Mouse (Mus musculus) CD4-positive helper T cell, adult 2 months (primary cell): ENCODE measurements around the gene Nab2.

Experiments
- DNase-seq: peaks from one replicate; pipeline ENCODE4 v3.0.0-alpha.2; 2012; ENCODE audit warnings: low read depth, missing footprints, low spot score

Nab2 gene

DNA sequence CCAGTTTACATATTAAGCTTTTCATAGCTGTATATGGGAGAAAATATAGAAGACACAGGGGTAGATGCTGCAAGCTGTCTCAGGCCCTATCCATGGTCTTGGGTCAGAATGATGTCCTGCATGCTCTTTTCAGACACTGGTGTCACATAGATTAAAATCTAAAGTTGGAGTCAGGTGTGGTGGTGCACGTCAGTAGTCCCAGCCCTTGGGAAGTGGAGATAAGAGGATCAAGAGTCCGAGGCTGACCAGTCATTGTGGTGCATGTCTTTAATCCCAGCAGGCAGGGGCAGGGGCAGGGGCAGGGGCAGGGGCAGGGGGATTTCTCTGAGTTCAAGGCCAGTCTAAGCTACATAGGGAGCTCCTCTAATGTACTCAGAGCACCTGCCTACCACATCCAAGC, 22.6 kb downstream of the Nab2 start:
- no peak for DNase-seq

DNA sequence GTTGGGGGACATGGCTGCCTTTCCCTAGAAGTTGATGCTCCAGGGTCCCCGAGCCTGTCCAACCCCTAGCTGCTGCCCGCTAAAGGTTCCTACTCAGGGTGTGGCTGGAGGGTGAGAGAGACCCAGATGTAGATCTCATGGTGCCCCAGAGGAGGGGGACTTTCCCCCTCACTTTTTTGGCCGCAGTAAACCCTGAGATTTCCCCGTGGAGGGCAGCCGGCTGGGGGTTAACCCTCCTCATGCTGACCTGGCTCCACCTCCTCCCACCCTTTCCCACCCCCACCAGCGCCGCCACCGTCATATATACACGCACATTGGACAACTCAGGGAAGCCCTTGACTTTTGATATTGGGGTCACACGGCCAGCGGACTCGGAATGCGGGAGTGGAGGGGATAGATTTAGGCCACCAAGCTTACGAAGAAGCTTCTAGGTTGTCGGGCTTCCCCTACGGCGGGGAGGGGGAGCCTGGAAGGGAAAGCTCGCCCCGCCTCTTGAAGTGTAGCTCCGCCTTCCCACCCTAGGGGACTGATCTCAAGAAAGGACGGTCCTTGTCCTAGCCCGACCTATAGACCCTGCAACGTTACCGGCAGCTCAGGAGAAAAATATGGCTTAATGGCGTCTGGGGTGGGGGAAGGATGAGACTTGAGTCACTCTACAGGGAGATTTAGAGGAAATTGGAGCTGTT, 24.7 kb downstream of the Nab2 start:
- DNase-seq = peak; percentile 86

DNA sequence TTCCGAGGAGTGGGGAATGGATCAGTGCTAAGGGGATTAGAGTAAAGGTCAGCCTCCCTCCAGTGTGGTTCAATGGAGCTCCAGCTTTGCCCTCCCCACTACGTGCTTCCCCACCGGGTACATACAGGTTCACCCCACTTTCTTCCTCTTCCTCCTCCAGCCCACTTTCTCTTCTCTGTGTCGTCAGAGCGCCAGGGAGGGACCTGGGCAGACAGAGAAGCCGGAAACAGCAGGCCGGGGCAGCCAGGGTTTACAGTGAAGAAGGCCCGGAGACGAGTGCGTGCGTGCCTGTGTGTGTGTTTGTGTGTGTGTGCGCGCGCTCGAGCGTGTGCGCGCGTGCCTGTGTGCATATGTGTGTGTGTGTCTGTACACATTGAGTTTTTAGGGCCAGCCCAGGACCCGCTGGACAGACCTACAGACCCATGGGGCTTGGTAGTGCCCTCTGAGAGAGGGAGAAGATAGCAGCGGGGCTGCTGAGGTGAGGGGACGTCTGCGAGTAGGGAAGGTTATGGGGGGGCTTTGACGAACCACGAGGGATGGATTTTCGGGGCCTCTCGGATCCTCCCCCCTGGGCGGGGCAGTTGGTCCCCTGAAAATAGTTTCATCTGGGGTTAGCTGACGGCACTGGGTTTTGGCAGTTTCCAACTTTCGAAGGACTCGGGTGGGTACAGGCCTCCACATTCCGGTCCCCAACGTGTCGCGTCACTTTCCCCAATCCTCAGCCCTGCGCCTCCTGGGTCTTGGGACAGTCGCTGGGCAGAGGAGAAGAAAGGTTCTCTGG, 25.4 kb downstream of the Nab2 start, which contains the start of gene Stat6:
TSS of gene Stat6 (plus strand) at position 215 of the 781 bp plus-strand sequence.
- DNase-seq = peak; percentile 92

DNA sequence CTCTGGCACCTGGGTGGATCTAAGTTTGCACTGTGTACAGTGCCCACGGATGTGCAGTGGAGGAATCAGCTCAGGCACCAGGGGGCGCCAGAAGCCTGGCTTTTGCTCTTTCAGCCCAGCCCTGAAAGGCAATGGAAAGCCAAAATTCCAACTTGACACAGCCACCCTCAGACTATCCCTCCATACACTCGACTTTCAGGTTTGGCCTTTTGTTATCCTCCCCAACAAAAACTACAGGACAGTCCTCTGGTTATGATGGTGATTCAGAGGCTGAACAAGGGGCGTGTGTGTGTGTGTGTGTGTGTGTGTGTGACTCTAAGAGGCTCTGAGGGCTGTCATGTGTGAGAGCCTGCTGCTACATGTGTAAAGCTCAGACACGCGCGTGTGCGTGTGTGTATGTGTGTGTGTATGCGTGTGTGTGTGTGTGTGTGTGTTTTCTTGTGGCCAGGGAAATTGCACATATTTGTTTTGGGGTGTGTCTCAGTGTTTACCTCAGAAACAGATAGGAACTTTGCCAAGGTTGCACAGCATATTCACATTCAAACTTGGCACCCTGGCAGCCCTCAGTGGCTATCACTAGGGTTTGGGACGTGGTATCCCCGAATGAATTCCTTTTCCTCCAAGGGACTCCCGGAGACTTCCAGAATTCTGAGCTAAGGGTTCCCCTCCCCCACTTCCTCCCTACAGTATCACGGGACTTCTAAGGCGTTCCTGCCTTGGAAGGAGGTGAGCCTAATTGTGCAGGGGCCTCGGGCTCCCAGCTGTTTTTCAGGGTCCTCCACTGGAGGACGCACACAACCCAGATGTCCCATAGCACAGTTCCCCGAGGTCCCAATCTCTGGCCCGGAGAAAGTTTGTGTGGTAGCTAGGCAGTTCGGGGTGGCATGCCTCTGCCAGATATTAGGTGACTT, 26.3 kb downstream of the Nab2 start:
- DNase-seq = peak; percentile 87

DNA sequence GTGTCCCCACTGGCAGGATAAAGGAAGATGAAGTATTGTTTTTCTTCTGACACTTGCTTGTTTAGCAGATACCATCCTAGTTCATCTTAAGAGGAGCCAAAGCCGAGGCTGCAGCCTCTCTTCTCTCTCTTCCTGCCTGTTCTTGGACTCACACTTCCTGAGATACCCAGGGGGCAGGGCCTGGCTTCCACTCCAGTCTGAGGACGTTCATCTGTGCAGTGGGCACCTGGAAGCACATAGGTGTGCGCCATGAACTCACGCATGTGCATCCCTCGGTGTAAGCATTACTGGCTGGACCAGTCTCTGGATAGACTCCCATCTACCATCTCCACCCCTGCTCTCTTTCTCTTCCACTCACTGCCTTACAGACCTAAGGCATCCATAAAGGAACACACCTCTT, 27.9 kb downstream of the Nab2 start:
- DNase-seq = no peak

DNA sequence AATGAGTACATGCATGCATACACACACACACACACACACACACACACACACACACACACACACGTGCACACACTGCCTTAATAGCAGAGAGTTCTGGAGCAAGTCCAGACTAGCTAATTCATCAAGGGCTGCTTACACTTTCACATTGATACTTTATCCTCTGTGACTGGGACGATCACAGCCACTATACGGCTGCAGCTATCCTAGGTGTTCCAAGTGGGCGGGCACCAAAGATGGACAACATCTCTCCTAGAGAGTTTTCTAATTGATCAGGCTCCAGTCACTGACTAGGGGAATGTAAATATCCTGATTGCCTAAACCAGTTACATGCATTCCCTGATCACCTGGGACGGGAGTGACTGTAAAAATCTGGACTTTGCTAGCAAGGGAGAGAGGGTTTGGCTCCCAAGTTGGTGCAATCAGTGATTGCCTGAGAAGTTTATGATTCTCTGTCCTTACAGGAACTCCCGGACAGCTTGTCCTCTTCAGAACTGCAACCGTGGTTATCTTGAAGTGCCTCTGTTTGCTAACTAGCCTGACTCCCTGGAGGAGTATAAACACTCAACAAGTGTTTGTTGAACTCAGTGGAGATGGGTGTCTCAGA, 35.6 kb downstream of the Nab2 start:
- no peak for DNase-seq

DNA sequence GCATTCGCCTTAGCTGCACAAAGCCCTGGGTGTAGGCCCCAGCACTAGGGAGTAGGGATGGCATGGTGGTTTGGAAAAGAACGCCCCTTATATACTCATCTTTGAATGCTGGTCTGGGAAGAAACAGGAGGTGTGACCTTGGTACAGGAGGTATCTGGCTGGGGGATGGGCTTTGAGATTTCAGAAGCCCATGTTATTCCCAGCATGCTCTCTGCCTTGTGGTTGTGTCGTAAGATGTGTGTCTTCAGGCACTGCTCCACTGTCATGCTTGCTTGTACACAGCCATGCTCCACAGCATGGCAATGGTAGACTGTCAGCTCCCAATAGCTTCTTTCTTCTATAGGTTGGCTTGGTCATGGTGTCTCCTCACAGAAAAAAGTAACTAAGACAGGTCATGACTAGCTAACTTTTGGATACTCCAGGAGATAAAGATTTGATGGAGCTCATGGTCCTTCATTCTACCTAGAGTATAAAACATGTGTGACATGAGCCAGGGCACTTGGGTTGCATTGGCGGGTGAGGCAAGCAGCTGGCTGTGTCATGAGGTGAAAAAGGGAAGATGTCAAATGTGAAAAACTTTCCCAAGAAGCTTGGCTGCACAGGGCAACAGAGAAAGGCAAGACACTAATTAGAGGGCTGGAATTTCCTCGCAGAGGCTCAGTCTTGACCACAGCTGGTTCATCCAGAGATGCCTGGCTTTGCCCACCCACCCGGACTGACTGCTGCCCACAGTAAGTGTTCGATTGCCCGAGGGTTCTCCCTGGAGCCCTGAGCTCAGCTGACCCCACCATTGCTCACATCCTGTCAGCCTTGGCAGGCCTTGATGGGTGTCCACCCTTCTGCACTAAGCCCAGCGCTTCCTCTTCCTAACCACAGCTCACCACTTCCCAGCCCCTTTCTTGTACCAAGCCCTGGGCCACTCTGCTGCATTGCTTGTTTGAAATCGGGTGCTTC, 36.8 kb downstream of the Nab2 start:
- no peak for DNase-seq

DNA sequence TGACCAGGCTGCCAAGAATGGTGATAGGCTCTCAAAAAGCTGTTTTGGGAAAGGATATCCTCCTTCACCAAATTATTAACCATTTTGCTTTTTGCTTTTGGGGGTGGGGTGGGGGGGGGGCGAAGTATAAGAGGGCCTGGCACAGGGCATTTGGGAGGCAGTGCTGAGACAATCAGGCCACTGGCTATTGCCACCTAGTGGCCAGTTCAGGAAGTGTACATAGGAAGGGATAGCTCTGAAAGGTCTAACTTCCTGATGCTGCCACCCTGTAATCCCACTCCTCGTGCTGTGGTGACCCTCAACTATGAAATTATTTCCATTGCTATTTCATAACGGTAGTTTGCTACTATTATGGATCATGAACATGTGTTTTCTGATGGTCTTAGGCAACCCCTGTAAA, 41.9 kb downstream of the Nab2 start:
- peak; percentile 48 for DNase-seq

DNA sequence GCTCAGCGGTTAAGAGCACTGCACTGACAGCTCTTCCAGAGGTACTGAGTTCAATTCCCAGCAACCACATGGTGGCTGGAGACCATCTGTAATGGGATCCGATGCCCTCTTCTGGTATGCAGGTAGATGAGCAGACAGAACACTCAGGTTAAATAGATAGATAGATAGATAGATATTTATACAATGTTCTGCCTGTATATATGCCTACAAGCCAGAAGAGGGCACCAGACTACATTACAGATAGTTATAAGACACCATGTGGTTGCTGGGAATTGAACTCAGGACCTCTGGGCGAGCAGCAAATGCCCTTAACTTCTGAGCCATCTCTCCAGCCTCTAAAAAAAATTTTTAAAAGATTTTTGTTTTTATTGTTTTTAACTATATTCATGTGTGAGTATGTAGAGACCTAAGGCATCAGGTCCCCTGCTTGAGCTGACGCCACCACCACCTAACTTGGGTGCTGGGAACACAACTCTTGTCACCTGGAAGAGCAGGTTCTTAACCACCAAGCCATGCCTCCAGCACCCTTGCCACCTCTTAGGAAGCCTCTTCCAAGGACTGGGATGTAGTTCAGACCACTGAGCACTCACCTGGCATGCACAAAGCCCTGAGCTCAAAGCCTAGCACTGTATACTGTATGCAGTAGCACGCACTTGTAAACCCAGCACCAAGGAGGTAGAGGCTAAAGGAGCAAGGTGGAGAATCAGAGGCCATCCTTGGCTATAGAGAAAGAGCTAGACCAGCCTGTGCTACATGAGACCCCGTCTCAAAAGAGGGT, 44.7 kb downstream of the Nab2 start:
- DNase-seq = no peak

DNA sequence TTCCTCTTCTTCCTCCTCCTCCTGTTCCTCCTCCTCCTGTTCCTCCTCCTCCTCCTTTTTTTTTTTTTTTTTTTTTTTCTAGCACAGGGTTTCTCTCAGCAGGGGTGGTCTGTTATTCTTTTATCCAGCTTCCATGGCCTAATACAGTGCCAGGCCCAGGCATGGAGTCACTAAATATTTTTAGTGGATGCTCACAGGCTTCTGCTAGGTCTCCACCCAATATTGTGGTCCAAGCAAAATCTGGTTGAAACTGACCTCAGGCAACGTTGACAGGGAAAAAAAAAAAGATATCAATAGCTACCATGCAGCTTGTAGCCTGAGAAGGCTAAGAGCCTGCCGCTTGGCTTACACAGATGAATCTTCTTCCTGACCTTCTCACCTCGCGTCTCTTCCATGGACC, 45.7 kb downstream of the Nab2 start:
- no peak for DNase-seq

DNA sequence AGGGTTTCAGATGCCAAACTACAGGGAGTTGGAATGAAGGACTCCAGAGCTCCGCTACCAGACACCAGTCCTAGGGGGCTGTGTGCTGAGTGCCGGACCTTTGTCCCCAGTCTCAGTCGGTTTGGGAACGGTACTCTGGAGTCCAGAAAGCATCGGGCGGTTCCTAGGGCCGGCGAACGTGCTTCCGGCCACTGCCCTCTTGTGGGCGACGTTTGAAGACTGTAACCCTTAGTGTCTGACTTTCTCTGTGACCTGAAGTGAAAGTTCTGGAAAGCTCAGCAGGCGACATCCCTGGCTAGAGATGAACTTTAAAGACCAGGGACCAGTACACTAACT, 46.3 kb downstream of the Nab2 start:
- DNase-seq = peak; percentile 25

DNA sequence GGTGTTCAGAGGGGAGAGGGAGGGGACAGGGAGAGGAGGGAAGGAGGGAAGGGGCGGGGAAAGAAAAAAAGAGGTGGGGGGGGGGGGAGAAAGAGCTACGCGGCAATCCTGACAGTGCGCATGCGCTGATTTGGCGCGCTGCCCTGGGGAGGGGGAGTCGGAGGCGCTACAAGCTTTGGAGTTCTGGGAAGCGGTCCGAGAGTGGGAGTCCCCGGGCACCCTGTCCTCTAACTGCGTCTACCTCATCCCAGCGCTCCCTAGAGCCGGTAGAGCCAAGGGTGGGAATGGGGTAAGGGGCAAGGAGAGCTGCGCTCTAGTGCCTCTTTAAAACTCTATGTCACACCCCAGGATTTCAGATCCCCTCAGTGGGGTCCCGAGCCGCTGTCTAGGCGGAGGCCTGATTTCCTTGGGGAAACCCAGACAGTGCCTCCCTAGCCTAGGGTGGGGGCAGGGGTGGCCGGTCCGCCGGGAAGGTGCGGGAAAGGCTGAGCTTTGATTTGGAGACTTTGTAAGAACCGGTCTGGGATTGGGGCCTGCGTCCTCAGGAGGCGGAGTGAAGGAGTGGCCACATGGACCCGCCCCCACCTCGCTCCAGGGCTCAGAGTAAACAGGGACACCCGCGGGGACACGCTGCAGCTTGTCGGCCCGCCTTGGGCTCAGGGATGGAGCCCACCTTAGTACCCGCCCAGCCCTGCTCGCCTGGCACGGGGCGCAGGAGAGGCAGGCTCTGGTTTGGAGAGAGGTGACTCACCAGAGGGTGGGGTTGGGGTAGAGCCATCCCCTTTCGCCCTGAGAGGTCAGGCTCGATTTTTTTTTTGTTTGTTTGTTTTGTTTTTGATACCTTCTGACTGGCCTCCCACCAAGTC, 46.9 kb downstream of the Nab2 start:
- DNase-seq = peak; percentile 69

DNA sequence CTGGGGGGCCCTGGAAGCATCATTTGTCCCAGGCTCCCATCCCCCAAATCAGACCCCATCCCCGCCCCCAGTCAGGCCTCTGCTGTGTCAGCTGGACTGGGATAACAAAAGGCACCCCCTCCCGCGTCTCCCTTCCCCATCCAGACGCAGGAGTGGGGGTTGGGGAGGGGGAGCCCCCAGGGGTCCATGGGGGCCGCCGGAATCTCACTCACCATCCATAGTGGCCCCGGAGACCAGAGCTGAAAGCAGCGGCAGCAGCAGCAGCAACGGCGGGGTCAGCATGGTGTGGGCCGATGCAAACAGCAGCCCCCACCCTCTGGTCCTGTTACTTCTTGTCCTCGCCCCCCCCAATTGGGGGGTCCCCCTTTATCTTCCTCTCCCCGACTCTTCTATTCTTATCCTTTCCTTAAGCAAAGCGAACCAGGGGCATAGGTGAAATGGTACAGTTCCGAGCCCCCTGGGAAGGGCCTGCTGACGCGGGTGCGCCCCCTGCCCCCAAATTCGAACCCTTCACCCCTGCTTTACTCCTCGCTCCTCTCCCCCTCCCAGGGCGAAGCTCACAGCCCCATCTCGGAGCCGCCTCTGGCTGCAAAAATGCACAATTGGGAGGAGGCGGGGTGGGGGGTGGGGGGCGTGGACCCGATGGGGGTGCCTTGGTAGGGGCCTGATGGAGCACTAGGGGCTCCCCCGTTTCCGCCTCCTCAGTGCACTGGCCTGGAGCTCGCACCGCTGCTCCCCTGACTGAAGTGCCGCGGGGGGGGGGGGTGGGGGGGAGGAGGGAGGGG, 47.8 kb downstream of the Nab2 start, which contains the start of gene Lrp1:
TSS of gene Lrp1 (minus strand) at position 743 of the 785 bp plus-strand sequence.
- no peak for DNase-seq

DNA sequence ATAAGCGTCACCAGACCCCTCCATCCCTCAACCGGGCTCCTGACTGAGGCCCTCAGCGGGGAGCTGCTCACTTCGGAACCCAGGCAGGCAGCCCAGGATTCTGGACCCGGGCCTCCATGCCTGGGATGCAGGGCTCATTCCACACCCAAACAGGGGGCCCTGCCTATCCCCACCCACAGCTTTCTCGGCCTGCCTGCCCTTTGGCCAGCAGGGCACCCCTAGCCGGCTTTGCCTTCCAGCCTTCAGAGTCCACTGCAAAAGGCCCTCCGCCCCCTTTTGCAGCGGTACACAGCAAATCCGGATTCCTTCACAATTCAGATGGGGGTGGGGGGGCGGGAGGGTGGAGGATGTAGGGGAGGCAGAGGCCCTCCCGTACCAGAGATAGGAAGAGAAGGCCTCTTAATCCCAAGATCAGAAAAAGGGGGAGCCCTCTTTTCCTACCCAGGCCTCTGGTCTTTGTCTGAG, 48.4 kb downstream of the Nab2 start:
- no peak for DNase-seq

DNA sequence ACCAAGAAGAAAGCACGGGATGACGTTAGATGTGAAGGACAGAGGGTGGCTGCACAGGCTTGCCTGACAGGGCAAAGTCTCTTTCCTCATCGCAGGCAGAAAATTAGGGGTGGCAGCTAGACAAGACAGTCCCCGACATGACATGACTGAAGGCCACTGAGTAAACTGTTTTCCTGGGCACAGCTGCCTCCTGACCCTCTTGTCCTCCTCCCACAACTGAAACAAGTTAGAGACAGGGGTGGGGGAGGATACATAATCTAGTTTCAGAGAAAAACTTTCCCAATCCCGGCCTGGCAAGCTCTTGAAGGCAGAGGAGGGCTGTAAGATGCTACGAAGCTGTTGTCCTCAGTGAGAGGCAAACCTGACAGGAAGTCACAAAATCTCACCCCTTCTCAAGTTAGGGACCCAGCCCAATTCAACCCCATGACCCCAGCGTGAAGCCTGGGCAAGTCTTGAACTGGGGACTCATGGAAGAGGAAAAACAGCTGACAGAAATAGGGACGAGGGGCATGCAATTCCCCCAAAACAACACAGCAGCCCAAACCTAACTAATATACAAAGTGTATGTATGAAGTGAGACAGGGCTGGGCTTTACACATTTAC, 49.1 kb downstream of the Nab2 start:
- no peak for DNase-seq

DNA sequence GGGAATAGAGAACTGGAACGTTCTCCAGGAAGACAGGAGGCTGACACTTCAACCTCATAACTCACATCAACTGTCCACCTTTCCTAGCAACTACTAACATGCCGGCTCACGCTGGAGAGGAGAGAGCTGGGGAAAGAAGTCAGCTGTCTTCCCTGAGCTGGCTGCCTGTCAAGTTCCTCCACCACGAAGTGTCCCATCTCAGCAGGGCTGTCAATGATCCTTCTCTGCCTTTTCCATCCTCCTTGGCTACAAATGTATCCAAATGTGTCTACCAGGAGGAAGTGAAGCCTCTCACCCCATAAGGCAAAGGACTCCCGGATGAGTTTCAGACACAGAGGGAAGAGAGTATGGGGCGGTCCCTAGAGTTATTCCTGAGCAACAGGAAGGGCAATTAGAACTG, 50.2 kb downstream of the Nab2 start:
- DNase-seq = no peak

DNA sequence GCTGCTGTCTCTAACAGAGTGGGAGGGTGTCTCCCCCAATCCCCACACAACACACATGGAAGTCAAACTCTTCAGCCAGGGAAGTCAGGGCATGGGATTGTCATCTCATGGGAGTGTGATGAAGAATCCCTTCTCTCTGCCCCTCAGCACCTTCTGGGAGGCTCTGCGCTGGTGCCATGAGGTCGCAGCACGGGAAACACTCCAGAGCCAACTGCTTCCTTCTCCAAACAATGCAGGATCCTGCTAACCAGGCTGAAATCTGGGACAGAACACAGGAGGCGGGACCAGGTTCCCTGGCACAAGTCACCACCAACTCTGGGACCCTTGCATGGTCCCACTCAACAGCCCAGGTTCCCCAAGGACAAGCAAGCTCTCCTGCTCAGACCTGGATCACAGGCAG, 51.1 kb downstream of the Nab2 start:
- no peak for DNase-seq
